Mouse (Mus musculus) cerebellum, adult 2 months (tissue): ENCODE results near the gene Slc37a4. TPM values are rescaled to one million over a fixed set of nuclear protein-coding genes. Genes with fewer than 3 reads are reported as not detected.
"Not testable (repeated sequence)": the region's sequence is repeated elsewhere in the genome, so short reads cannot be mapped to it uniquely, and the experiment has no call there.

ENCODE experiments used
- DNase-seq, 2 experiments: peaks; one replicate each; pipeline ENCODE4 v3.0.0; 2021
- H3K27ac ChIP-seq: fragments of 200-500 bp; 2 replicates; pipeline ENCODE4 v1.5.1; 2012; ENCODE audit warnings: low read length, control low read depth, inconsistent platforms; ENCODE audit not compliant: insufficient read depth
- H3K27me3 ChIP-seq: fragments of 200-500 bp; 2 replicates; pipeline ENCODE4 v1.6.1; 2012; ENCODE audit warnings: inconsistent platforms, mild to moderate bottlenecking, low read length, moderate library complexity; ENCODE audit not compliant: control insufficient read depth, insufficient read depth
- H3K4me1 ChIP-seq: fragments of 200-500 bp; 2 replicates; pipeline ENCODE4 v1.6.1; 2011; ENCODE audit warnings: low read length; ENCODE audit not compliant: control insufficient read depth, insufficient read depth
- H3K4me3 ChIP-seq: fragments of 200-500 bp; replicated peaks from 2 replicates; pipeline ENCODE3; 2011; ENCODE audit warnings: mild to moderate bottlenecking, low read depth, low read length, control low read depth; ENCODE audit not compliant: insufficient read depth
- CTCF ChIP-seq: fragments of 200-500 bp; IDR thresholded peaks from 2 replicates; pipeline ENCODE4 v1.5.1; 2011; ENCODE audit warnings: low read depth, mild to moderate bottlenecking, control low read depth, low read length, moderate library complexity, borderline replicate concordance; ENCODE audit not compliant: insufficient read depth
- POLR2A ChIP-seq: fragments of 200-500 bp; IDR thresholded peaks from 2 replicates; pipeline ENCODE4 v1.6.1; 2011; ENCODE audit warnings: low read length, control low read depth, borderline replicate concordance; ENCODE audit not compliant: insufficient read depth
- WGBS: fragments of 180-500 bp; shearing (Covaris S2); methylation state at CpG from one replicate; pipeline ENCODE4 v1.1.7; 2018; 5-methylcytosine and 5-hydroxymethylcytosine counted together
- polyA plus RNA-seq: library from polyadenylated mRNA; depleted of rRNA; stranded (reverse); fragments of >200 nt; gene quantifications from 2 replicates; pipeline ENCODE4 v1.2.3, GENCODE M21; 2012

The Slc37a4 gene
- polyA plus RNA-seq, 1 experiment = 52.2 TPM

DNA sequence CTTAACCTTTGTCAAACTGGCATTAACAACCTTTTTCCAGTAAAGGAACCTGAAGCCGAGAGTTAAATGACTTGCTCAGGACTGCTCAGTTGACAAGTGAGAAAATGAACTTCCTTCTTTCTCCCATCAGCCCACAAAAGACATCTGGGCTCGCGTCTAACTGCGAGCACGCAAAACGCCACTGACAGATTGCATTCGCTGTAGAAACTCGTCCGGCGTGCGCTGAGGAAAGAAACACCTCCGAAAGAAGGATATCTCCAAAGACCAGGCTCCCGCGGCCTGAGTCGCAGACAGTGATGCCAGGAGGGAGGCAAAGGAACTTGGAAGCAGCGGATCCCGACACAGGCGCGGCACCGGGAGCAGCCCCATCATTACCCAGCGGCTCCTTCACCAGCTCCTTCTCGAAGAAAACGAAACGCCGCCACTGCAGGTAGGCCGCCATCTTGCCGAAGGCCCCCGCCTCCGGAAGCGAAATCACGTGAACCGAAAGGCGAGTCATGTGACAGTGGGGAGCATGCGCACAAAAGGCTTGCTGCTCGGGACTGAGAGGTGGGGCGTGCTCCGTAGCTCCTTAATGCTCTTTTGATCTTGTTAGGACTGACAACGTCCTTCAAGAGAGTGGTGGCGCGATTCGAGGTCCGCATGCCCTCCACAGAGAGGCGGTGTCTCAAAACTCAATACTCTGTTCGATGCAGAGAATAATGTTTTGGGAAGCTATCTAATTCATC lies 35.3 kb upstream of the Slc37a4 start, which contains the start of gene Vps11:
Gene Vps11, minus strand, starts transcription at position 481 of the 728 bp plus-strand sequence.
- peak within 1 kb of the TSS; percentile 92 for H3K4me3 ChIP-seq
- 0 out of 2 replicates have a peak, but pooled peaks cover 4% of the 10 kb centered on the region for H3K4me1 ChIP-seq
- TF ChIP-seq CTCF = no peak
- peak; percentile 97 for TF ChIP-seq POLR2A
- WGBS = under 1% methylated on average over 44 of the region's 44 CpGs
- DNase-seq = peak; percentile 92 to 94
- no peaks in the 10 kb centered on the region for H3K27me3 ChIP-seq
- 0 out of 2 replicates have a peak within 1 kb of the TSS, but pooled peaks have one; percentile 21 for H3K27ac ChIP-seq

DNA sequence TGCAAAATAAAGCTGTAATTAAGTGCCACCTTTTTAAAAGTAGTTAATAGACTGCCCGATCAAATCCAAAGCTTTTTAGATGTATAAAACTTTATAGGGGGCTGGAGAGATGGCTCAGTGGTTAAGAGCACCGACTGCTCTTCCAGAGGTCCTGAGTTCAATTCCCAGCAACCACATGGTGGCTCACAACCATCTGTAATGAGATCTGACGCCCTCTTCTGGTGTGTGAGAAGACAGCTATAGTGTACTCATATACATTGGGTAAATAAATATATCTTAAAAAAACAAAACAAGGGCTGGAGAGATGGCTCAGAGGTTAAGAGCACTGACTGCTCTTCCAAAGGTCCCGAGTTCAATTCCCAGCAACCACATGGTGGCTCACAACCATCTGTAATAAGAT lies 34.7 kb upstream of the Slc37a4 start:
- H3K4me3 ChIP-seq = peak overlapping the region; percentile 92
- 41% methylated on average over 4 of the region's 4 CpGs for WGBS
- not testable (repeated sequence) for H3K27ac ChIP-seq, DNase-seq, H3K4me1 ChIP-seq, H3K27me3 ChIP-seq

DNA sequence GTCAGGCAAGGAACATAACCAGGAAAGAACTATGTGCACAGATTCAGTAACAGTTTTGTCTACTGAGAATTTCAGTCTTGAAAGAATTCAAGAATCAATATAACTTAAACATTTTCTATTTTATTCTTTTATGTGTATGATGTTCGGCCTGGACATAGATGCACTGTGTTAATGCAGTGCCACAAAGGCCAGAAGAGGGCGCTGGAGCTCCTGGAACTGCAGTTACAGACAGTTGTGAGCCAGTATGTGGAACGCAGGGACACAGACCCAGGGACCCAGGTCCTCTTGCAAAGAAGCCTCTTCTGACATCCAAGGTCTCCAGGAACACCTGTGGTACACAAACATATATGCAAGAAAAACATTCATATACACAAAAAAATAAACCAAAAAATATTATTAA lies 32.2 kb upstream of the Slc37a4 start:
- Histone ChIP-seq H3K4me1 (no peaks in the 10 kb centered on the region), H3K27ac (no peak overlapping the region), H3K4me3 (no peak overlapping the region), H3K27me3 (no peaks in the 10 kb centered on the region)
- no peak for DNase-seq
- TF ChIP-seq POLR2A = no peak
- TF ChIP-seq CTCF = peak; percentile 33; the same call in 1 of the 2 replicates
- WGBS = 59% methylated on average over 3 of the region's 3 CpGs

DNA sequence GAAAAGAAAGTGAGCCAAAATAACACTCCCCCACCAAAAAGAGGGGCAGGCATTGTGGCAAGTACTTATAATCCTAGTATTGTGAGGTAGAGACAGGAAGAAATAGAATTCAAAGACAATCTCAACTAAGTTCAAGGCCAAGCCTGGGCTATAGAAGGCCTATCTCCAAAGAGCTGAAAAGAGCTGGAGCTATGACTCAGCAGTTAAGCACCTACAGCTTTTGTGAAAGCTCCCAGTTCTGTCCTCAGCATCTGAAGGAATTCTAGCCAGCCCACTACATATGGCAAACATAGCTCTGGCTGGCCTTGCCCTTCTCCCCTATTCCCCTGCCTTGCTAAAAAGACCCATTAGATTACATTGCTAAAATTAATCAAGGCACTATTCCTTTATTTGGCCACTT lies 23.3 kb upstream of the Slc37a4 start:
- Histone ChIP-seq H3K4me1 (no peaks in the 10 kb centered on the region), H3K27me3 (no peaks in the 10 kb centered on the region), H3K27ac (no peak overlapping the region), H3K4me3 (no peak overlapping the region)
- DNase-seq = no peak
- TF ChIP-seq CTCF (no peak), POLR2A (no peak)

DNA sequence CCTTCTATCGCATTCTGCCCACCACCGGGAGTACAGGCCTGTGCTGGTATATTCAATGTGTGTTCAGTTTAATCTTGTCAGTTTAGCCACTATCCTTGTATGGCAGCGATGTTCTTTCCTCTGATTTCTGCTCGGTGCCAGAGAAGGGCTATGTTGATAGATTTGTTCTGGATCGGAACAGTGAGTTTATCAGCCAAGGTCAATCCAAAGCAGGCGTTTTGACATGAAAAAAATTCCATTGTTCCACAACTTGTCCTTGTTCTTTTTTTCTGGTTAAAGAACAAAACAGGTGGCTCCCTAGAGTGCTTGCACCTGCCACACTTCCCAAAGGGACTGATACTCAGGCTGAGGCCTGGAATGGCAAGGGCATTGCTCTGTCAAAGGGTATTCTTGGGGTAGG lies 20.5 kb upstream of the Slc37a4 start:
- DNase-seq = no peak
- Histone ChIP-seq H3K27me3 (no peaks in the 10 kb centered on the region), H3K4me3 (no peak overlapping the region), H3K4me1 (no peaks in the 10 kb centered on the region), H3K27ac (no peak overlapping the region)
- TF ChIP-seq CTCF (no peak), POLR2A (no peak)
- WGBS = 81% methylated on average over 6 of the region's 6 CpGs

DNA sequence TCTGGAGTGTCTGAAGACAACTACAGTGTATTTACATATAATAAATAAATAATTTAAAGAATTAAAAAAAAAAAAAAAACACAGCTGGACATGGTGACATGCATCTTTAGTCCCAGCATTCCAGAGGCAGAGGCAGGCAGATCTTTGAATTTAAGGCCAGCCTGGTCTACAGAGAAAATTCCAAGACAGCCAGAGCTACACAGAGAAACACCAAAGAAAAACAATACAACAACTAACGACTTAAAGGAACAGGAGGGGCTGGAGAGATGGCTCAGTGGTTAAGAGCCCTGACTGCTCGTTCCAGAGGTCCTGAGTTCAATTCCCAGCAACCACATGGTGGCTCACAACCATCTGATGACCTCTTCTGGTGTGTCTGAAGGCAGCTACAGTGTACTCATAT lies 19.3 kb upstream of the Slc37a4 start:
- H3K27ac ChIP-seq, H3K4me3 ChIP-seq, H3K4me1 ChIP-seq, DNase-seq, H3K27me3 ChIP-seq: not testable (repeated sequence)
- 77% methylated on average over 2 of the region's 2 CpGs for WGBS

DNA sequence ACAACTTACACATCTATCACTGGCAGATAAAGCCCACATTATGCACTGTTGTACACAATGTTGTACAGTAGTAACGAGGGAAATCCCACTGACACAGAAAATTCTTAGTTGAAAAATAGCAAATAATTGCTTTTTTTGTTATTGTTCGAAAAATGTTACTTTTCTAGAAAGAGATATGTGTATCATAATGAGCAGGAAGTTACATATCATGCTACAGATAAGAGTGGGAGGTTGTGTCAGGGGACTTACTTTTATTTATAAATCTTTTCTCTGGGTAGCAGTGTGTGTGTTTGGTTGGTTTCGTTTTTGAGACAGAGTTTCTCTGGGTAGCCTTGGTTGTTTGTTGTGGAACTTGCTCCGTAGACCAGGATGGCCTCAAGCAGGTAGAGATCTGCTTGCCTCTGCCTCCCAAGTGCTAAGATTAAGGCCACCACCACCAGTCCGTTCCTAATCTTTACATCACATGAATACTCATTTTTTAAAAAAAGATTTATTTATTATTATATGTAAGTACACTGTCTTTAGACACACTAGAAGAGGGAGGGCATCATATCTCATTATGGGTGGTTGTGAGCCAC lies 18.4 kb upstream of the Slc37a4 start:
- WGBS = 87% methylated on average over 5 of the region's 5 CpGs
- Histone ChIP-seq H3K4me3 (no peak overlapping the region), H3K27ac (no peak overlapping the region), H3K4me1 (no peaks in the 10 kb centered on the region), H3K27me3 (no peaks in the 10 kb centered on the region)
- DNase-seq = no peak
- TF ChIP-seq CTCF (no peak), POLR2A (no peak)

DNA sequence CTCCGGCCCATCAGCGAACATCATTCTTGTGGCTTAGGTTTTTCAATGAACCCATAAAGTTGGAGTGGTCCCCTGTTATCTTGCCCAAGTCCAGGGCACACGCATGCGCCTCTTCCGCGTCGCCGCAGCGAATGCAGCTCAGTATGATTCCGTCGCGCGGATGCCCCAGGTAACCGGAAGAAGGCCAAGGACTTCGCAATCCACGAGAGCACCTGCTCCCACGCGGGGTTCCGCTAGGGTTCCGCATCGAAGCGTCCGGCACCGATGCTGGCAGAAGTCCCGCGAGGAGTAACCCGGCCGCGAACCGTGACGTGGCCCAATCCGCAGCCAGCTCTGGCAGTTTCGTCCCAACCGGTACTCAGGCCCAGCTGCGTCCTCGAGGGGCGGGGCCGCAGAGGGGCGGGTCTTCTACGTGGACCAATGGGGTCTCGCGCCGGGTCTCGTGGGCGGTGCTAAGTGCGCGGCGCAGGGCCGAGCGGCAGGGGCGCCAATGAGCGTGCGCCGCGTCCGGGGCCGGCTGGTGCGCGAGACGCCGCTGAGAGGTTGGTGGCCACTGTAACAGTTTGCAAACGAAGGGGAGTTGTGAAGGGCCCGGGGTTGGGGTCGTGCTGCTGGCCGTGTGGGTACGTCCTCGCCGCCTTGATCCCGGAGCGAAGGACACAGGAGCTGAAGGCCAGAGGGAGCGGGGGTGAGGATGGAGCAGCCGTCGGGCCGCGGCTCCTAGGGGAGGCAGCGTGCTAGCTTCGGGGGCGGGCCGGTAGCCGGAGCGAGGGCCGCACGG lies 17.4 kb upstream of the Slc37a4 start, which contains the start of gene Hyou1:
Gene Hyou1, plus strand, starts transcription at position 437 of the 781 bp plus-strand sequence.
- Histone ChIP-seq H3K4me3 (peak within 1 kb of the TSS; percentile 79), H3K27ac (peak within 1 kb of the TSS; percentile 11; the same call in 1 of the 2 replicates), H3K4me1 (no peaks in the 10 kb centered on the region), H3K27me3 (no peaks in the 10 kb centered on the region)
- TF ChIP-seq CTCF (no peak), POLR2A (peak; percentile 73; the same call in 1 of the 2 replicates)
- whole genome bisulfite sequencing = under 1% methylated on average over 83 of the region's 83 CpGs
- peak; percentile 99 to 100 for DNase-seq
